Mouse (Mus musculus): ENCODE results near the gene Pgrmc1.
"Not testable (repeated sequence)": the region's sequence is repeated elsewhere in the genome, so short reads cannot be mapped to it uniquely, and the experiment has no call there.

Gene Pgrmc1

DNA sequence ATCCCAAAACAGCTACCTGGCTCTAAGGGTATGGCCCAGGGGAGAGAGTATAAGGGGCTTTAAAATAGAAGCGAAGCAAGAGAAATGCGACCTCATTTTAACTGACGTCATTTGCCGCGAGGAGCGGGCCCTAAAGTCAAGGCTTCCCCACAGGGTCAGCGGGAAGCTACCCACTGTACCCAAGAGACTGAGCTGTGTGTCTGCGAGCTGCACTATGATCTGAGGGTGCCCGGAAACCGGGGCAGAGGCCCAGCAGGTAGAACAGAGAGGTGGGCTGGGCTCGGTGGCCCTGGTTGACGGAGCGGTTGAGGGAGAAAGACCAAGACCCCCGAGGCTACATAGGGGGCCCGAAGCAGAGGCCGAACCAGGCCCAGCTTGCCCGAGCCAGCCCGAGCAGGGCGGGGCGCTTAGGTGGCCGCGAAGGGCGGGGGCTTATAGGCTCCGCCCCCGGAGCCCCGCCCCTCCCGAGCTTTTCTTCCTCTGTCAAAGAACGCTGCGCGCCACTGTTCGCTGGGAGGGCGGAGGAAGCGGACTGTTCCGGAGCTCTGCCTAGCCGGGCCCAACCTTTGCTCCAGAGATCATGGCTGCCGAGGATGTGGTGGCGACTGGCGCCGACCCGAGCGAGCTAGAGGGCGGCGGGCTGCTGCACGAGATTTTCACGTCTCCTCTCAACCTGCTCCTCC is at the start of gene Pgrmc1:
Gene Pgrmc1 (plus strand): TSS at position 500 of the 683 bp plus-strand sequence.
- peak; percentile 84 for DNase-seq (ENCODE audit: low spot score in 2 of 2)

DNA sequence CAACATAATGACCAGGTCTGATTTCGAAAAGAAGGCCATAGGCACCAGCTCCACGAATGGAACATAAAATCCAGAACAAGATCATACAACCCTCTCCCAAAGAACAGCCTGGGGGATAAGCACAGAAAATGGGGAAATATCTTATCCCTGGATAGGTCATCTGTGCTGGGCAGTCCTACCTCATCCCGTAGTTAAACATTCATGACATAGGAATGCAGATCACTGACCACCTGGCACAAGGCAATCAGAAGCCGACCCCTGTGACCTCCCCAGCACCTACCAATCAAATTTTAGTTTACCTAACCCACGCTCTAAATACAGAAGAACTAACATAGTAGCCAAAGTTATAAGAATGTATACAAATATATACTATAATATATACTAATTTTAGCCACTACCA is 49.2 kb upstream of the Pgrmc1 start:
- no peak for DNase-seq (ENCODE audit: low spot score in 2 of 2)

DNA sequence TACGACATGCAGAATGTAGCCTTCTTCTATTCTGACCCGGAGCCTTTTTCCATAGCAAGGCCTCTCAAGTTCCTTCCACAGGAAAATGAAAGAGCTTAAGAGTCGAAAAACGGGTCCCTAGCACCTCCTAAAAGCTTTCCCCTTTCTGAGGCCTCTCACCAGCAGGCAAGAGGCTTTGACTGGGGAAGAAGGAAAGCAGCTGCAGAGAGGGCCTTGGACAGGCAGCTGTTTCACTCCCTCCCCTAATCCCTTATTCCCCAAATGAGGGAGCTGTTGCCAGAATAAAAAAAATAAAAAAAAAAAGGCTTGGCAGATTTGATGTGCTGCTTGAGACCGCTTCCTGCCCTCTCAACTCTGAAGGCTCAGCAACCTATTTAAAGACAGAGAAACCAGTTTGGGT is 47.1 kb upstream of the Pgrmc1 start:
- peak; percentile 29 to 42 for DNase-seq (ENCODE audit: low spot score in 2 of 2)

DNA sequence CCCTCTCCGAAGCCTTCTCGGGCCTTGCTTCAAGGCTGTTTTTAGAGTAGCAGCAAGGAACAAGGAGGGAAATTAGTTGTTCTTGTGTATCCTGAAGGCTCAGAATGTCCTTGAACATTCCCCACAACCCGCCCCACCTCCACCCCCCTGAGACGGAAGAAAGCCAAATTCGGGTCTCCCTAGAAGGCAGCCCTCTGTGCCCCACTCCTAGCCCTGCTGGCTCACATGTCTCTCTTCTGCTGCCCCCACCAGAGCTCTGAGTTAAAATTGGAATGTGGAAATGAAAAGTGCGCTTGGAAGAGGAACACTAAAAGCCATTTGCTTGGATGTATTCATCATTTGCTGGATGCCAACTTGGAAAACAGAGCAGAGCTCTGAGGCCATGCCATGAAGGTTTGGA is 46.7 kb upstream of the Pgrmc1 start:
- DNase-seq (ENCODE audit: low spot score in 2 of 2): peak in 1 of 2 experiments; percentile 22

DNA sequence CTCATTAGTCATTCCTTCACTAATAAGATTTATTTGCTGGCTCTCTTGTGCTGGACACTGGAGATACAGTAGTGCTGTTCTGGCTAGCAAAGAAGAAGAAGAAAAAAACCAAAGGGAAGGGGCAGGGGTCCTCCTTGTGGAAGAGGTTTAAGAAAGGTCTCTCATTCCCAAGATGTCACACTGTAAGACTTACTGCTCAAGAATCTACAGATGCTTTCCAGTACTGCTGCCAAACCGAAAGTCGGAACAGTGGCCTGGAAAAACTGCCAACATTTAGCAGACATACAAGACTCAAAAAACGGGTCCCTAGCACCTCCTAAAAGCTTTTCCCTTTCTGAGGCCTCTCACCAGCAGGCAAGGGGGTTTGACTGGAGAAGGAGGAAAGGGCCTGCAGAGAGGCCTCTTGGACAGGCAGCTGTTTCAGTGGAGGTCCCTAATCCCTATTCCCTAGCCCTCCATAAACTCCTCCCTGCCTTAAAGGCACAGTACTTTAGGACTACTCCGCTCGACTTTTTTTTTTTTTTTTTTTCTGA is 45.9 kb upstream of the Pgrmc1 start:
- peak; percentile 41 to 48 for DNase-seq (ENCODE audit: low spot score in 2 of 2)

DNA sequence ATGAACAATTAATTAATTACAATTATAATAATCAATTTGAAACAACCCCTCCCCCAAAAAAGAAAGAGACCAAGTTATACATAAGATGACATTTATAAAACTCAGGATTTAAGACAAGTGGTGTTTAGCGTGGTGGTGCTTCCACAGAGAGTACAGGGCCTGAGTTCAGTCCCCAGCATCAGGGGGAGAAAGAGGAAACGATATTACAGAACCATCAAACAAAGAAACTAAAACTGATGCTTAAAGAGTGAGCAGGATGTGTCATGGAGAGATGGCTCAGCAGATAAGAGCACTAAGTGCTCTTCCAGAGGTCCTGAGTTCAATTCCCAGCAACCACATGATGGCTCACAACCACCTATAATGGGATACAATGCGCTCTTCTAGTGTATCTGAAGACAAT is 45.3 kb upstream of the Pgrmc1 start:
- DNase-seq (ENCODE audit: low spot score in 2 of 2): no peak

DNA sequence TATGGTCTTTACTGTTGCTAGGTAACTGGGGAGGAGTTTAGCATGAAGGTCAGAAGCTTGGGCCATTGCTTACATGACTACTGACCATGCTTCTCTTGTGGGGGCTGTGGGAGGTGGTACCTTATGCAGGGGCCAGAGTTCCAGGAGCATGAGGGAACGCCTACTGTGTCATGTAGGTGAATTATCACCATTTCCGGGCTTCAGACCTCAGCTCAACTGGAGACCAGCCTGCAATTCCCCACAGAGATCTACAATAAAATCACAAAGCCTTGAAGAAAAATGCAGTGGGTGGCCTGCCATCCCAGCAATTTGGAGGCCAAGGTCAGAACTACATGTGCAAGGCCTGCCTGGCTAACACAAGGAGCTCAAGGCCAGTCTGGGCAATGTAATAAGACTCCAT is 42.8 kb upstream of the Pgrmc1 start:
- DNase-seq (ENCODE audit: low spot score in 2 of 2): not testable (repeated sequence)

DNA sequence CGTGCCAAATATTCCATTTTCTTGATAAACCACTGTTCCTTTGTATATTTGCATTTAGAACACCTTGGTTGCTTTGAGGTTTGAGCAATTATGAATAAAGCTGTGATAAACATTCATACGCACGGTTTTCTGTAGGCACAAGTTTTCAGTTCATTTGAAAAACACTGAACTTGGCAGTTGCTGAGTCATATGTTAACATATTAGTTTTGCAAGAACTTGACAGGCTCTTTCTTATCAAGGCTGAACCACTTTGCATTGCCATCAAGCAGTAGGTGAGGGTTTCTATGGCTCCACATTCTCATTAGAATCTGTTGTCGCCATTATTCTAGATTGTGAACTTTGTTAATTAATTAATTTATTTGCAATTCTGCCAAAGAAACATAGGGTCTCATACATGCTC is 37.8 kb upstream of the Pgrmc1 start:
- no peak for DNase-seq (ENCODE audit: low spot score in 2 of 2)

DNA sequence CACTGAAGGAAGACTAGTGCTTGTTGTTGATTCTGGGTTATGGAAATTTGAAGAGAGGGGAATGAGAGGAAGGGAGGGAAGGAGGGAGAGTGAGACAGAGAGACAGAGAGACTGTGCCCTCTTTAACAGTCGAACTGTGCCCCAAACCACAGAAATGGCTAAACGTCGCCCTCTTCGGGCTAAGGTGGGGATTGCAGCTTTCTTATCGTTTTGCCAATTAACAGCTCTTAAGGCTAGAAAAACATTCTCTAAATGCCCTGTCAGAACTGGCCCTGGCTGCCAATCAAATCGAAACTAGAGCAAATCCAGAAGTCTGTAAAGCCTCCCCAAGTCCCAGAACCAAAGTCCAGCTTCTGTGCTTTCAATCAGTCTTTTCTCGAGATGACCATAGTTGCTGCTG is 36.4 kb upstream of the Pgrmc1 start:
- peak; percentile 44 to 78 for DNase-seq (ENCODE audit: low spot score in 2 of 2)

DNA sequence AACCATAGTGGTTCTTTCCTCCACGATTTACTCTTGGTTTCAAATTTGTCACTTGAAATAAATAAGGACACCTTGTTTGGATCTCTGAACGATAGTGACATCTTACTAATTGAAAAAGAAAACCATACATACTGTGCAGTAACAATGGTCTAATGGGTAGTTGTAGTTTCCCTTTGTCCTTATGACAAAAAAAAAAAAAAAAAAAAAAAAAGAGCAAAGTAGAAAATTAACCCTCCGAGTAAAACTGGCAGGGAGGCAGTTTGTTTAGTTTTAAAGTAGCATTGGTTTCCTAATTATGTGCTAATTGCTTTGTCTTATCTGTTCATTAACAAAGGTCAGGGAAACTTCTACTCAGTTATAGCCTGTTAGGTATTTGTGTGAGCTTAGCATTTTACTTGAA is 35.9 kb upstream of the Pgrmc1 start:
- no peak for DNase-seq (ENCODE audit: low spot score in 2 of 2)

DNA sequence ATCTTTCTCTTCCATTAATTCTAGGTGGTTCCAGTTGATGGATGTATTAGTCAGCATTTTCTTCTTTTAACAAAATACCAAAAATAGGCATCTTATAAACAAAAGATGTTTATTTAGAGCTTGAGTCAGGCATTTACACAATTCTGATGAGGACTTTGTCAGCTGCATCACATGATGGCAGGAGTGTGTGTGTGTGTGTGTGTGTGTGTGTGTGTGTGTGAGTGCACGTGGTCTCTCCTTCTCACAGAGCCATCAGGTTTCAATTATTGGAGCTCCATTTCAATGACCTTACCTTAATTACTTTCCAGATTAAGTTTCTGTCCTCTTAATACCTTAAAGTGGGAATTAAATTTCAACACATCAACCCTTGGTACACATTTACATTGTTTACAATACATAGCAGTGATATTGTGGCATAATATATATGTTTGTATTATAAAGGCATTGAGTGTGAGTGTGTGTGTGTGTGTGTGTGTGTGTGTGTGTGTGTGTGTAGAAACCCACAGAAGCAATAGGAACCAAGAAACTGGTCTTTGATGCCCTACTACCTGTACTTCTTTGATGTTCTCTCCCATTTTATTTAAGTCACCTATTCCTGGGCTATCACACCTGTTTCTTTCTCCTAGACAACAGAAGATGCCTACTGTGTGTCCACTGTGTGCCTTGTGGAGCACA is 11.2 kb upstream of the Pgrmc1 start:
- no peak for DNase-seq (ENCODE audit: low spot score in 2 of 2)

DNA sequence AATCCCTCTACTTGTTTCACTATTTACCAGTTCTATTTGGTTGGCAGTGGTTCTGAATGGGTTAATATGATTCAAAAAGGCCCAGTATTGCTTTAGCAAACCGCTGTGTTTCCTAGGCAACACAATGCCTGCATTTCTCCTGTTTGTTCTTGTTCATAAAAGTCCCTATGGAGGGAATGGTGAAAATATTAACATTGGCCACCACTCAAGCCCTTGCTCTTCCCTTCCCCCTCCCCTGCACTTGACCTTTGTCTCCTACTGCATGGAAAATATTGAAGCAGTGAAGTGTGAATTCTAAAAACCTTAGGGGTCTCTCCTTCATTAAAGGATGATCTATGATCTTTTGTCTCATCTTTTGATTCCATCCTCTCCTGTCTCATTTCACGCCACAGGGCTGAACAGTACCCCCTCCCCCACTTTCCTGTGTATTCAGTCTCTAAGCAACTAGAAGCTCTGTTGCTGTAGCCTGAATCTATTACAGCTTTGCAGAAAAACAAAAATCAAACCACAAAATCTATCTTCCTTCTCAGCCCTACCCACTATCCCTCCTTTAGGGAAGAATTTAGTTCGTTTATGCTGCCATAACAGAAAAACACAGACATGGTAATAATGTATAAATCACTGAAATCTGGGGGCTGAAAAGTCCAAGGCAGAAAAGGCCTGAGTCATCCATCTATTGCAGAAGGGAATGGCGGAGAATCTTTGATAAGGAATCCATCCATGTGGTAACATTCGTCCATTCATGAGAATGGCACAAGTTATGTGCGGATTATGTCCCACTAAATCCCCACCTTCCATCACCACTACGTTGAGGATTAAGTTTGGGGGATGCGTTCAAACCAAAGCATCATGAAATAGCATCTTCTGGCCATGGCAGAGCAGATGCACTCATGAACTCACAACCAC is 10.4 kb upstream of the Pgrmc1 start:
- DNase-seq (ENCODE audit: low spot score in 2 of 2): peak; percentile 40 to 49

DNA sequence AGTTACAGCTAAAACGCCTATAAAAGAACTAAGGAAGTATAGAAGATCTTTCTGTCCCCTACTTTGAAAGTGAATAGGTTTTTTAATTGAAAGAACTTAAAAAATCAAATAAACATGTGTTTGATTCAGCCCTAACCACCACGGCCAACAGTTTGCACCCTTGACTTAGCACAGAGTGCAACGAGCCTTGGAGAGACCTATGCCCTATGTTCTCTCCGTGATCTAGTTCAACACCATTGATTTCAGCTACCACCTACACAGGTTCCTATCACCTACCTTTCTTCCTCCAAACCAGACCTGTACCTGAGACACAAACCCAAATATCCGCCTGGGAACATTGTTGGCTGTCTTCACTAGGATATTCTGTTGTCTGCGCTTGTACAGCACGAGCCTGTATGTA is 7.7 kb upstream of the Pgrmc1 start:
- DNase-seq (ENCODE audit: low spot score in 2 of 2): no peak

DNA sequence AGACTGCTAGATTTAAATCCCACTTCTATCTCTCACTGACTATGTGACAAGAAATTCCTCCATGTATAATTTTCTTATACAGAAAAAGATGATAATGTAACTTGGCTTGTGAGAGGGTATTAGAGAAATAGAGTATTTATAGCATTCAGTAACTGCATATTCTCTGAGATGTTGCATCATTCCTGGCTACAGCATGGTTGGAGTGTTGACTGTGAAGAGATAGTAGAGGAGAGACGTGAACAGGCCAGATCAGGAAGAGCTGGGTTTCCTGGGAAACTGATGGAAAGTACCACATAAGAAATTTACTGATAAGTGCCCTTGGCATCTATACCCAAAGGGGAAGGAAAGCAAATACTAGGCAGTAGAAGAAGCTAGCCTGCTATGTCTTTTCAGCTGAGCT is 6.9 kb upstream of the Pgrmc1 start:
- no peak for DNase-seq (ENCODE audit: low spot score in 2 of 2)

DNA sequence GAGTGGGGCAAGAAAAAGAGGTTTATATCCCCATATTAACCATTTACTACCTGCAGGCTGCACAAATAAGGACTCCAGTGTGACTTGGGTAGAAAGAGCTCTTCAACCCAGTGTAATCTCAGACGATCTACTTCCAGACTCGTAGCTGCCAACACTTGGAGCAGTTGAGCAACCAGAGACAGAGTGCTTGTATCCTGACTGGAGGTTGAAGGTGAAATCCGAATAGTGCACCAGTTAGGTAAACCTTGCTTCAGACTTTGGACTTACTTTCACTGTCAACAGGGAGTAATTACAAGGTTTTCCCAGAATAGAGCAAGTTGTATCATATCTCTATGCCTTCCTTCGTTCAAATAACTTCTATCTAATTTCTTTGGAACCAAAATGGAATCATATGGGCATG is 6.5 kb upstream of the Pgrmc1 start:
- DNase-seq (ENCODE audit: low spot score in 2 of 2): no peak

DNA sequence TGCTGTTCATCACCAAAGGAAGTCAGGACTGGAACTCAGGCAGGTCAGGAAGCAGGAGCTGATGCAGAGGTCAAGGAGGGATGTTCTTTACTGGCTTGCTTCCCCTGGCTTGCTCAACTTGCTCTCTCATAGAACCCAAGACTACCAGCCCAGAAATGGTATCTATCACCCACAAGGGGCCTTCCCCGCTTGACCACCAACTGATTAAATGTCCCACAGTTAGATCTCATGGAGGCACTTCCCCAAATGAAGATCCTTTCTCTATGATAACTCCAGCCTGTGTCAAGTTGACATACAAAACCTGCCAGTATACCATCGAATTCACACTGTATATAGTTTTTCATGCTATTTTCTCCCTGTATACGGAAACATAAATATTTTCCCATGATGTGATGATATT is 2.8 kb upstream of the Pgrmc1 start:
- no peak for DNase-seq (ENCODE audit: low spot score in 2 of 2)

DNA sequence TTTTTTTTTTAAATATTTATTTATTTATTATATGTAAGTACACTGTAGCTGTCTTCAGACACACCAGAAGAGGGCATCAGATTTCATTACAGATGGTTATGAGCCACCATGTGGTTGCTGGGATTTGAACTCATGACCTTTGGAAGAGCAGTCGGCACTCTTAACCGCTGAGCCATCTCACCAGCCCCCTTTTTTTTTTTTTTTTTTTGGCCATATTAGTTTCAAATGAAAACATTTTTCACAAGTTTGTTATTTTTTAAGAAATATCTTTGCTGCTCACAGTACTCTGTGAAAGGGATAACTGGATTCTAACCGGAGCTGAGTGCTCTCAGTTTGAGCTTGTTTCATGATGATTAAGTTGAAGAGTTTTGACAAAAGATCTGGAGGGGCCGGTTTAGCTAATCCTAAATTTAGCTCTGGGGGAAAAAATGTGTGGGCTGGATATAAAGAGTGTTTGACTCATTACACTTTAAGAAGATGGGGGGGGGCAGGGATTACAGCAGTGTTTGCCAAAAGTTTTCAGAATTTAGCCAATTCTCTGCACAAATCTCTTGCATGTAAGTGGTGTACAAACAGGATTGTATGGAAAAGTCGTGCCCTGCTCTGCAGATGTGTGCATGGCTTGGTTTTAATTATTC is 1.4 kb upstream of the Pgrmc1 start:
- not testable (repeated sequence) for DNase-seq (ENCODE audit: low spot score in 2 of 2)

DNA sequence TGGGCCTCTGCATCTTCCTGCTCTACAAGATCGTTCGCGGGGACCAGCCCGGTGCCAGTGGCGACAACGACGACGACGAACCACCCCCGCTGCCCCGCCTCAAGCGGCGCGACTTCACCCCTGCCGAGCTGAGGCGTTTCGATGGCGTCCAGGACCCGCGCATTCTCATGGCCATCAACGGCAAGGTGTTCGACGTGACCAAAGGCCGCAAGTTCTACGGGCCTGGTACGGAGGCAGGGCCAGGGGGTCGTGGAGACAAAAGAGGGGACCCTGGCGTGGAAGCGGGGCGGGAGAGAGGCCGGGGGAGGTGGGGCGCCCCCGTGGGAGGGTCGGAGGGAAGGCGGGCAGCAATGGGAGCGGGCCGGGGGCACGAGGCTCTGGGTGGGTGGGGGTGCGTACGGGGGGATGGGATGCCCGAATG is 394 bp downstream of the Pgrmc1 start:
- no peak for DNase-seq (ENCODE audit: low spot score in 2 of 2)

DNA sequence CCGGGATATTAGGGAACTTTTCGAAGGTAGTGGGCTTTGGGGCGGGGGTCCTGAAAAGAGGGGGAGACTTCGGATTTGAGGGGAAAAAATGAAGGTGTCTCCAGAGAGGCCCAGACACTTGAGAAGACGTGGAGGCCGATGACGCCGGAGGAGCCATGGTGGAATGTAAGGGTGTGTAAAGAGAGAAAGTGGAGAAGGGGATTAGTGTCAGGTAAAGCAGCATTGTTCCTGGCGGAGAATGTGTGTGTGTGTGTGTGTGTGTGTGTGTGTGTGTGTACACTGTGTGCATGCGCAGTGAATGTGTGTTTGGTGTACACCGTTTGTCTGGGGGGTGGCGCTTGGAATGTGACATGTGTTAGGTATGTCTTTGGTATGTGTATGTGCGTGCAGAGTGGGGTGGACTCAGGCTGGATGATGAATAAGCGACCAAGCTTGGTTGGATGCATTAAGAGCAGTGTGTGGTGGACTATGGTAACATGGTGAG is 897 bp downstream of the Pgrmc1 start:
- DNase-seq (ENCODE audit: low spot score in 2 of 2): peak; percentile 38 to 51

DNA sequence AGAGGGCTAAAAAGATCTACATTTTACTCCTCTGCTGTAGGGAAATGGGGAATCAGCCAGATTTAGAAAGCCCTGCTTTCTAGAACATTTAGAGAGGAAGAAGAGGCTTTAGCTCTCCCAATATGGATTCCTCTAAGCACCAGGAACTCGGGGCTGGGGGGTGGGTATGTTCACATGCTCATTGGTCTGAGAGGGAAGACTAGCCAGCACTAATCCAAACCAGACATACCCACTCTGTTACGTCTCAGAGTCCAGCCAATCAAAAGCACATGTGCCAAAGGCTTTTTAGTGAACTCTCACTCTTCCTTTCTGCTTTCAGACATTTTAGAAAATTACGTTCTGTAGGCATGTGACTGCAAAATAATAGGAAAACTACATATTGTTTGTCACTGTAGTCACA is 1.6 kb downstream of the Pgrmc1 start:
- DNase-seq (ENCODE audit: low spot score in 2 of 2): no peak

DNA sequence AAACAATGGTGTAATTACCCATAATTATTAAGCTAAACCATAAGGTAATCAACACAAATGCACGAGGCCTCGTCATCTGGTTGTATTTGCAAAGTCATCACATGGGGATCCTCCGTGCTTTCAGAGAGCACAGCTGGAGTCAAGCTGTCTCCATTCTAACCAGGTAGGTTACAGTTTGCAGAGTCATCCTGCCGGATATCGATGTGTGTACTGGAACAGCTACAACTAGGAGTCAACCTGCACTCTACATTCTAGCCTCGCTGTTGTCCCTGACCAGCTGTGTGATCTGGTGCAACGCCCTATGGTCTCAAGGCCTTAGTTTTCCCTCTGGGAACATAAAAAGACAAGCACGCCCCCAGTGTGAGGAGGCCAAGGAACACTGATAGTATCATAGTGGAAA is 2.1 kb downstream of the Pgrmc1 start:
- DNase-seq (ENCODE audit: low spot score in 2 of 2): no peak

DNA sequence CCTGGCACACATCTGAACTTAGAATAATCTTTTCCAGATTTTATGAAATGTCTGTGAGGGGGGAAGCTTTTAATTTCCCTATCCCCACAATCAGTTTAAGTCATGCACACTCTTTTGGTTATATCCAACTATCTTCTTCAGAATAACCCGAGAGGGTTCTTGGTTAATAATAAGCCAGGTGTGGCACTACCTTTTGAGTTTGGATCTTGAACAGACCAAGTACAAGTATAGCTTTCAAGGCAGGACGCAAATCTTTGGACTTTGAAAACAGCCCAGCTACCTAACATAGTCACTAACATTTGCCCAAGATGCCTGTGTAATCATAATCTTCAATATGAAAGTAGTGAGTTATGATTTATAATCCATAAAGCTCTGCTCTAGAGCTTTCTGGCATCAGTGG is 4.9 kb downstream of the Pgrmc1 start:
- no peak for DNase-seq (ENCODE audit: low spot score in 2 of 2)
